Mouse (Mus musculus) telencephalon, adult 2 months (tissue): ENCODE measurements at regions not wholly inside any gene's neighbourhood (a gene's known extent, or its start where the extent isn't known, plus 50 kb on each side); places are given as distances from the start of the nearest gene placed in this dataset.

ENCODE experiments used
- DNase-seq: peaks from one replicate; pipeline ENCODE4 v3.0.0-alpha.2; 2011; ENCODE audit warnings: low read depth, low spot score

GRCm38 (mm10) chr17:93260366-93261205, 61.8 kb downstream of the Adcyap1 start:
- no peak for DNase-seq

- DNase-seq: no peak
Measured at GRCm38 (mm10) chr17:93261206-93261504, 62.3 kb downstream of the Adcyap1 start.

DNA sequence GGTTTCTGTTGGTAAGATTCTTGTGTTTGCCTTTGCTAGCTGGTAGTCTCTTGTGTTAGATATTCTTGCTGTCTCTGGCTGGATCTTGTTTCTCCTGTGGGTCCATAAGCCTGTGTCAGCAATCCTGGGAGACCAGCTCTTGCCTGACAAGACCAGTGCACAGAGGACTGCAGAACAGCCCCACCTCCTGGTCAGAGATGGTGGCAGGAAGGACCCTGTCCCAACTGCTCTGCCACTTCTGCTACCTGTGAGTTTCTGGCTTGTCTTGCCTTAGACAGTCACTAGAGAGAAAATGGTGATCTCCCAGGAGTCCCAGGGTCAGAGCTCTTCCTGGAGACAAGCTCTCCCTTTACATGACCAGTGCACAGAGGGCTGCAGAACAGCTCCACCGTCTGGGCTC, 107.3 kb downstream of the Adcyap1 start:
- DNase-seq: no peak

- no peak for DNase-seq
Measured at GRCm38 (mm10) chr17:93312139-93312538, 113.3 kb downstream of the Adcyap1 start.

DNA sequence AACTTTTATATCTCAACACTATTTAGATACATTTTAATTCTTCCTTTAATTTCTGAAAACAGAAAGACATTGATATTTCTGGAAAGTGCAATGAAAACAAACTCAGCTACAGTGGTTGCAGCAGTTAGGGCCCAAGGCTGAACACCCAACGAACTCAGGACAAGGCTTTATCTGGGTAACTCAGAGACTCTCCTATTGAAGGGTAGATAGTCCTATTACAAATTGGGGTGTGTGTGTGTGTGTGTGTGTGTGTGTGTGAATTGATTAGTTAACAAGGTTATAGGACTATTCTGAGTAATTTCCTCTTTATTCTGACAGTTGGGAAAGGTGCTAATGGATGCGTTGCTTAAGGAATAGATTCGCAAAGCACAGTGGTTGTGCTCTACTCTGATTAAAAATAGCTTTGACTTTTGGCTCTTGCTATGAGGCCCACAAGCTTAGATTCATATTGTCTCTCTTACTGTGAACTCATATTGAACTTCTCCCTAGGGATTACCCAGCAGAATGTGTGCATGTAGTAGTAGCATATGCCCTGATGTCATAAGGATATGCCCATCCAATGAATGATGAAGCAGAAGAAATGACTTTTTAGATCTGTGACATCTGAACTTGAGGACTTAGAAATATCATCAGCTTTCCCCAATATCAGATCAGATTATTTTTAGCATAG, 114.0 kb downstream of the Adcyap1 start:
- DNase-seq: no peak

- no peak for DNase-seq
Measured at GRCm38 (mm10) chr17:93313310-93313688, 114.5 kb downstream of the Adcyap1 start.

DNA sequence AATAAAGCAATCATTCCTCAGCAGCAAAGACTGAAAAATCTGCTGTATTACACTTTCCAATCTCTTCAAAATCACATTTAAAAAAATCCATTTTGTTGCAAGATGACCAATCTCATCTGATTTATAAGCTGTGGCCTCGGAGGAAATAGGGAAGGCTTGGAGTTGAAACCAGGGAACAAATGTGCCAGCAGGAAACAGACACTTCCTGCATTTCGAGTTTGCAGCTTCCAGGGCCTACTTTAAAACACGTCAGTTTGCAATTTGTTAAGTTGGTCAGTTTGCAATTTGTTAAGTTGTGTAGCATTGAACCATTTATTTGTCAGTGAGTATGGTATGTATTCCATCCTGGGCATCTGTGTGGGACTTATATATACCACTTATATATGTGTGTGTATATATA, 115.3 kb downstream of the Adcyap1 start:
- no peak for DNase-seq

- DNase-seq: no peak
Measured at GRCm38 (mm10) chr17:93321482-93321881, 122.7 kb downstream of the Adcyap1 start.

DNA sequence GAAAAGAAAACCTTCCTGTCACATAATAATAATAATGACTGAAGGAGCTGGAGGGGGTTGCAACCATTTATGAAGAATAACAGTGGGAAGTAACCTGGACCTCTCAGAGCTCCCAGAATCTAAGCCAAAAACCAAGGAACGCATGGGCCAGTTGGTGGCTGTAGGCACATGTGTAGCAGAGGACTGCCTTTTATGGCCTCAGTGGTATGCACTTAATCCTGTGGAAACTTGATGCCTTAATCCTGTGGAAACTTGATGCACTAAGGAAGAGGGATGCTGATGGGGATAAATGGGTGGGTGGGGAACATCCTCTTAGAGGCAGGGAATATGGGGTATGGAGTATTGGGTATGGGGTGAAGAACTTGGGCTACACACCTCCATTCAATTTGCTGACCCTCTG, 138.8 kb downstream of the Adcyap1 start:
- DNase-seq: no peak

DNA sequence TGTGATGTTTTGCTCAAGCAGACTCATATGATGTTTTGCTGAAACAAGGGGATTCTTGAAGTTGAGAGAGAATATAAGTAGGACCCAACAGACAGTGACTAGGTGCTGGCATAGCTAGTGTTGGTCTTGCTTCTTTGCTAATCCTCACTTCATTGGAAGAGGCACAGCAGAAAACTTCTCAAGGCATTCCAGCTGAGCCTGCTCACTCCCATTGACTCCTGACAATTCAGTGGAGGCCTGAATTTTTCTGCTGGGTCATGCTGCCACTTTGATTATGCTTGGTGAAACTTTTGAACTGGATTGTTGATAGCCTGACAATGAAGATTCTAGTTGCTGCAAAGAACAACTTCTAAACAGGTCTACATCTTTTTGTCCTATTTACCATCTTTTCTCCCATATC, 156.4 kb downstream of the Adcyap1 start:
- no peak for DNase-seq

DNA sequence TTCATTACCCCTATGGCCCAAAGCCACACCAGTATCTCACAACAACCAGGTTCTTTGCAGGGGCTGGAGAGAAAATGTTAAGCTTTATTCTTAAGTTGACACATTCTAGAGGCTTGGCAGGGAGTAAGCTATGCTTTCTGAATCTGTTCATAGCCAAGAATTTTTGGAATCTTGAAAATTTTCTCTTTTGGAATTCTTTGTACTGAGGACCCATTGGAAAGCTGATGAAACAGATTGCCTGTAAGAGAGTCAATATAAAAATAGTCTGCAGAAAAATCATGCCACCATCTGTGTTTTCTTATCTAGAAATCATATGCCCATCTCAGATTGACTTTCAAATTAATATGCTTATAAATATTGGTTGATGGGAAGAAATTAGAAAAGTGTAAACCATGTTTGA, 164.1 kb downstream of the Adcyap1 start:
- peak; percentile 74 for DNase-seq

DNA sequence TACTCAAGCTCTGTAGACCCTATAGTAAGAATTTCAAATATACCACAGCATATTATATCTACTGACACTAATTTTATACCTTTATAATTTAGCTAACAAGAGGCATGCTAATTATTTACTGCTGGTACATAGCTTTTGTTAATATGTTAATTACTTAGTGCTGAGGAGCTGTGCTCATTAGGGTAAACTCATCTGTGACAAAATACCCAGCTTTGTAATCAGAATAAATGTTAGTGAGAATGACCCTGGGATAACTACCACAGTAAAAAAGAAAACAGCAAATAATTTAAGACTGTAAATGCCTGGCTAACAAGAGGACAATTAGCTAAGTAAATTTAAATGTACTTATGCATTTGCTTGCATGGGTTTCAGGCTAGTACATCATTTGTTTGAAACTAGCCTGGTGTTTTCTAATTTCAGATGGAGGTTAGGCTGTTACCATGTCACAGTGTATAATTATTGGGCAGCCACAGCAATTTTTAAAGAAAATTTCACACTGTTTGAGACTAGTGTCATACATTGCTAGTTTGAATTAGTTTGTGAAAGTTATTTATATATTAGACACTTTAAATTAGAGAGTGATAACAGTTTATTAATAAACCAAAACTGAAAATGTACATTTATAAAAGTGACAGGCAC, 178.8 kb downstream of the Adcyap1 start:
- DNase-seq: no peak

GRCm38 (mm10) chr17:93379789-93380398, 181.1 kb downstream of the Adcyap1 start:
- no peak for DNase-seq

- no peak for DNase-seq
Measured at GRCm38 (mm10) chr17:93390256-93390655, 191.4 kb downstream of the Adcyap1 start.

DNA sequence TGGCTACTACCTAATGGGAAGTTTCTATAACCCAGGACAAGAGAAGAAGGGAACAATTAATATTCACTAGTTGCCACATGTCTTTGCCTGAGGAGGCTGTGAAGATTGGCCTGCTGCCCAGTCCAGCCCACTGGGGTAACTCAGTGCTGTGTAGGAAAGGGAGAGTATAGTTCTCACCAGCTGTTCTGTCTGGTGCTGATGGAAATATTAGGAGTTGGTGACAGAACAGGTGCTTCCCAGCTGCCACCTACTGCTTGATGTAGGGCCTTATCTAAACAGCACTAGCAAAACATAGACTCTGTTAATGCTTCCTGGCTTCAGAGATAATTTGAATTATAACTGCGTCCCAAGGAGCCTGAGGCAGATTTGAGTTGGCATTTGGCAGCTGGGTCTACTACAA, 210.5 kb downstream of the Adcyap1 start:
- peak; percentile 3 for DNase-seq
